Mouse (Mus musculus): ENCODE results near the gene Fsd2.

The Fsd2 gene

GRCm38 (mm10) chr7:81571941-81572441 is 5.2 kb upstream of the Fsd2 start:
- DNase-seq, result no peak

GRCm38 (mm10) chr7:81571108-81571940 is 4.6 kb upstream of the Fsd2 start, which contains the start of gene Whamm:
Gene Whamm, plus strand, starts transcription at chr7:81571266.
- DNase-seq, result peak; percentile 93

GRCm38 (mm10) chr7:81570752-81571107 is 4.0 kb upstream of the Fsd2 start:
- no peak for DNase-seq

GRCm38 (mm10) chr7:81570271-81570670 is 3.5 kb upstream of the Fsd2 start:
- DNase-seq, result no peak

- DNase-seq, result no peak
Observed at GRCm38 (mm10) chr7:81569851-81570250, 3.1 kb upstream of the Fsd2 start.

- DNase-seq, result no peak
Observed at GRCm38 (mm10) chr7:81567396-81567795, 652 bp upstream of the Fsd2 start.

- no peak for DNase-seq
Observed at GRCm38 (mm10) chr7:81566332-81566731, 412 bp downstream of the Fsd2 start.

- peak; percentile 34 for DNase-seq
Observed at GRCm38 (mm10) chr7:81565381-81566055, 1.2 kb downstream of the Fsd2 start.

- no peak for DNase-seq
Observed at GRCm38 (mm10) chr7:81564766-81565165, 2.0 kb downstream of the Fsd2 start.

GRCm38 (mm10) chr7:81563506-81564015 is 3.2 kb downstream of the Fsd2 start:
- DNase-seq, result no peak

GRCm38 (mm10) chr7:81561211-81561610 is 5.5 kb downstream of the Fsd2 start:
- DNase-seq, result no peak

GRCm38 (mm10) chr7:81560101-81561049 is 6.4 kb downstream of the Fsd2 start:
- DNase-seq, result no peak

GRCm38 (mm10) chr7:81559231-81559980 is 7.3 kb downstream of the Fsd2 start:
- no peak for DNase-seq

GRCm38 (mm10) chr7:81557985-81558360 is 8.8 kb downstream of the Fsd2 start:
- no peak for DNase-seq

GRCm38 (mm10) chr7:81557252-81557984 is 9.3 kb downstream of the Fsd2 start:
- DNase-seq, result no peak

GRCm38 (mm10) chr7:81556839-81557238 is 9.9 kb downstream of the Fsd2 start:
- no peak for DNase-seq

- DNase-seq, result no peak
Observed at GRCm38 (mm10) chr7:81554369-81554768, 12.4 kb downstream of the Fsd2 start.

- no peak for DNase-seq
Observed at GRCm38 (mm10) chr7:81553589-81553988, 13.2 kb downstream of the Fsd2 start.

- no peak for DNase-seq
Observed at GRCm38 (mm10) chr7:81548864-81549263, 17.9 kb downstream of the Fsd2 start.

GRCm38 (mm10) chr7:81542934-81543333 is 23.8 kb downstream of the Fsd2 start:
- DNase-seq, result no peak

- DNase-seq, result peak; percentile 30
Observed at GRCm38 (mm10) chr7:81541924-81542524, 24.7 kb downstream of the Fsd2 start.
